Mouse (Mus musculus): ENCODE measurements around the gene Gm13276. TPM values are rescaled to one million over a fixed set of nuclear protein-coding genes. Genes with fewer than 3 reads are reported as not detected.

Gene Gm13276
- not detected in 2 replicates for polyA plus RNA-seq (2015; fragmentation: Nextera tagmentation; extraction: Ambion mirVana)

GRCm38 (mm10) chr4:88785409-88785808 lies at the start of gene Gm13276:
Gene Gm13276 (plus strand): TSS chr4:88785709.

GRCm38 (mm10) chr4:88754818-88755340 lies 30.6 kb upstream of the Gm13276 start, which contains the start of gene Gm13271:
Gene Gm13271 (plus strand): TSS chr4:88754868.

GRCm38 (mm10) chr4:88759610-88760268 lies 25.8 kb upstream of the Gm13276 start, which contains the start of gene Gm13283:
Gene Gm13283 (plus strand): TSS chr4:88760119.

GRCm38 (mm10) chr4:88773534-88773933 lies 12.0 kb upstream of the Gm13276 start, which contains the start of gene Gm13290:
Gene Gm13290 (plus strand): TSS chr4:88773834.

GRCm38 (mm10) chr4:88776622-88777021 lies 8.9 kb upstream of the Gm13276 start, which contains the start of gene Gm13289:
Gene Gm13289 (plus strand): TSS chr4:88776922.

GRCm38 (mm10) chr4:88779550-88779949 lies 6.0 kb upstream of the Gm13276 start, which contains the start of gene Gm13272:
Gene Gm13272 (plus strand): TSS chr4:88779850.

GRCm38 (mm10) chr4:88781831-88782230 lies 3.7 kb upstream of the Gm13276 start, which contains the start of gene Ifnz:
Gene Ifnz (plus strand): TSS chr4:88782131.

GRCm38 (mm10) chr4:88788402-88788801 lies 2.9 kb downstream of the Gm13276 start, which contains the start of gene Gm13277:
Gene Gm13277 (plus strand): TSS chr4:88788632.

GRCm38 (mm10) chr4:88791250-88791649 lies 5.7 kb downstream of the Gm13276 start, which contains the start of gene Gm13278:
Gene Gm13278 (plus strand): TSS chr4:88791550.

GRCm38 (mm10) chr4:88793936-88794675 lies 8.6 kb downstream of the Gm13276 start, which contains the start of gene Gm13275:
Gene Gm13275 (plus strand): TSS chr4:88794487.

GRCm38 (mm10) chr4:88797097-88797496 lies 11.6 kb downstream of the Gm13276 start, which contains the start of gene Gm13279:
Gene Gm13279 (plus strand): TSS chr4:88797397.

GRCm38 (mm10) chr4:88799365-88799764 lies 13.9 kb downstream of the Gm13276 start, which contains the start of gene Gm13285:
Gene Gm13285 (plus strand): TSS chr4:88799665.

GRCm38 (mm10) chr4:88802954-88803353 lies 17.4 kb downstream of the Gm13276 start, which contains the start of gene Gm13287:
Gene Gm13287 (plus strand): TSS chr4:88803254.

GRCm38 (mm10) chr4:88805231-88805630 lies 19.7 kb downstream of the Gm13276 start, which contains the start of gene Gm13288:
Gene Gm13288 (plus strand): TSS chr4:88805531.

GRCm38 (mm10) chr4:88815928-88816327 lies 30.4 kb downstream of the Gm13276 start, which contains the start of gene Ifna7:
Gene Ifna7 (plus strand): TSS chr4:88816228.

GRCm38 (mm10) chr4:88819659-88820058 lies 34.1 kb downstream of the Gm13276 start, which contains the start of gene Ifna11:
Gene Ifna11 (plus strand): TSS chr4:88819959.

GRCm38 (mm10) chr4:88827116-88827515 lies 41.6 kb downstream of the Gm13276 start, which contains the start of gene Ifna6:
Gene Ifna6 (plus strand): TSS chr4:88827416.

GRCm38 (mm10) chr4:88835225-88835624 lies 49.7 kb downstream of the Gm13276 start, which contains the start of gene Ifna5:
Gene Ifna5 (plus strand): TSS chr4:88835525.

Data from adrenal gland, postnatal 0 days (tissue).